Mouse (Mus musculus): ENCODE results near the gene Ipcef1.
"Not testable (repeated sequence)": the region's sequence is repeated elsewhere in the genome, so short reads cannot be mapped to it uniquely, and the experiment has no call there.

Gene Ipcef1

GRCm38 (mm10) chr10:7035547-7035946 lies 16.7 kb downstream of the Ipcef1 start:
- no peak for DNase-seq (ENCODE audit: low spot score)

- DNase-seq (ENCODE audit: low spot score), result no peak
These were observed 18.8 kb downstream of the Ipcef1 start for GRCm38 (mm10) chr10:7033459-7033858.

GRCm38 (mm10) chr10:7025028-7025427 lies 27.2 kb downstream of the Ipcef1 start:
- no peak for DNase-seq (ENCODE audit: low spot score)

- no peak for DNase-seq (ENCODE audit: low spot score)
These were observed 31.7 kb downstream of the Ipcef1 start for GRCm38 (mm10) chr10:7020551-7020950.

- DNase-seq (ENCODE audit: low spot score), result no peak
These were observed 32.4 kb downstream of the Ipcef1 start for GRCm38 (mm10) chr10:7019781-7020386.

- DNase-seq (ENCODE audit: low spot score), result no peak
These were observed 37.1 kb downstream of the Ipcef1 start for GRCm38 (mm10) chr10:7015199-7015598.

GRCm38 (mm10) chr10:7010543-7010942 lies 41.7 kb downstream of the Ipcef1 start:
- DNase-seq (ENCODE audit: low spot score), result no peak

GRCm38 (mm10) chr10:7004980-7005538 lies 47.2 kb downstream of the Ipcef1 start:
- no peak for DNase-seq (ENCODE audit: low spot score)

GRCm38 (mm10) chr10:7003898-7004297 lies 48.4 kb downstream of the Ipcef1 start:
- not testable (repeated sequence) for DNase-seq (ENCODE audit: low spot score)

GRCm38 (mm10) chr10:6999355-6999754 lies 52.9 kb downstream of the Ipcef1 start:
- DNase-seq (ENCODE audit: low spot score), result no peak

- DNase-seq (ENCODE audit: low spot score), result no peak
These were observed 53.6 kb downstream of the Ipcef1 start for GRCm38 (mm10) chr10:6998576-6999250.

- no peak for DNase-seq (ENCODE audit: low spot score)
These were observed 55.4 kb downstream of the Ipcef1 start for GRCm38 (mm10) chr10:6996895-6997294.

- DNase-seq (ENCODE audit: low spot score), result no peak
These were observed 63.7 kb downstream of the Ipcef1 start for GRCm38 (mm10) chr10:6988555-6988954.

- no peak for DNase-seq (ENCODE audit: low spot score)
These were observed 64.7 kb downstream of the Ipcef1 start for GRCm38 (mm10) chr10:6987399-6988098.

GRCm38 (mm10) chr10:6986246-6986645 lies 66.0 kb downstream of the Ipcef1 start:
- DNase-seq (ENCODE audit: low spot score), result no peak

GRCm38 (mm10) chr10:6983431-6983830 lies 68.8 kb downstream of the Ipcef1 start:
- no peak for DNase-seq (ENCODE audit: low spot score)

- no peak for DNase-seq (ENCODE audit: low spot score)
These were observed 69.5 kb downstream of the Ipcef1 start for GRCm38 (mm10) chr10:6982751-6983151.

- no peak for DNase-seq (ENCODE audit: low spot score)
These were observed 72.0 kb downstream of the Ipcef1 start for GRCm38 (mm10) chr10:6980236-6980635.

- DNase-seq (ENCODE audit: low spot score), result no peak
These were observed 72.5 kb downstream of the Ipcef1 start for GRCm38 (mm10) chr10:6979789-6980188.

GRCm38 (mm10) chr10:6979216-6979615 lies 73.1 kb downstream of the Ipcef1 start:
- no peak for DNase-seq (ENCODE audit: low spot score)

- DNase-seq (ENCODE audit: low spot score), result no peak
These were observed 73.5 kb downstream of the Ipcef1 start for GRCm38 (mm10) chr10:6978733-6979132.

GRCm38 (mm10) chr10:6977843-6978242 lies 74.4 kb downstream of the Ipcef1 start:
- DNase-seq (ENCODE audit: low spot score), result no peak

GRCm38 (mm10) chr10:6968334-6968733 lies 83.9 kb downstream of the Ipcef1 start:
- no peak for DNase-seq (ENCODE audit: low spot score)

All from ovary, postnatal 36 days (tissue).